Mouse (Mus musculus): ENCODE data around the gene Ramp1.
A peak's percentile ranks its signal among the peaks of the same experiment; 100 is the strongest.

Gene Ramp1

DNA sequence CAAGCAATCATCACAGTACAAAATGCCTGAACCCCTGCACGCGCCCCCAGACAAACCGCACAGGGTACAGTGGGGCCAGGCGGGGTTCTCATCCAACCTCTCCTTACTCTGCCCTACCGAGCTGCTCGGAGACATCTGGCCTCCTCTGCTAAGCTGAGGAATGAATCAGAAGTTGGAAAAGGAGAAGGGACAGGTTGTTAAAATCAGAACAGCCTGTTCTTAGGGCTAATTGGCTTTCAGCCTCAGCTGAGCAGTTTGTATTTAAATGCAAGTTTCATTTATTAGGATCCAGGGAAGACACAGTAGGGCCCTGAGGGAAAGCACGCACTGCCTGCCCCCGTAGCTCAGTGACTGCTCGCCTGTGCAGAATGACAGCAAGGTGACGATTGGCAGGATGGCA, 20.2 kb downstream of the Ramp1 start:
- DNase-seq (ENCODE audit: low spot score) = no peak

- DNase-seq (ENCODE audit: low spot score) = no peak
Observed at GRCm38 (mm10) chr1:91201122-91201521, 21.5 kb downstream of the Ramp1 start.

DNA sequence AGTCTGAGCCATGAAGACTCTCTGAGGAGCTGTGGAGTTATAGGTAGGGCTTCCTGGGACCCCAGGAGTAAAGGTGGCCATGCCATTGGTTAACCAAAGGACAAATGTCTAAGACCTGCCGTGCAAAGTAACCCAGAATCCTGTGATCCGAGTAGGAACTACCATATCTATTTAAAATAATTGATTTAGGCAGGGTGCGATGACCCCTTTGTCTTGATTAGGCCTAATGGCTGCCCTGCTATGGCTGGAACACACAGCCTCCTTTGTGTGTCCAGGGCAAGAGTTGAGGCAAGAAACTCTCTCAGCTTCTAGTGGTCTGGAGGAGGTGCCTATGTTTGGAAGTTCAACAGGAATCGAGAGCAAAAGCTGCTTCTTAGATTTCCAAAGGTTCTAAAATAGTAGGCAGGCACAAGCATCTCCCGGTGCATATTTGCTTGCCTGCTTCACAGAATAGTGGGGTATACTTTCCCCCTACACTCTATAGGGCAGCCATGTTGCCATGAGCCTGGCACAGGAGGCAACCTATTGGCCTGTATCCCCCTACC, 24.7 kb downstream of the Ramp1 start:
- no peak for DNase-seq (ENCODE audit: low spot score)

GRCm38 (mm10) chr1:91205651-91206050, 26.0 kb downstream of the Ramp1 start:
- no peak for DNase-seq (ENCODE audit: low spot score)

DNA sequence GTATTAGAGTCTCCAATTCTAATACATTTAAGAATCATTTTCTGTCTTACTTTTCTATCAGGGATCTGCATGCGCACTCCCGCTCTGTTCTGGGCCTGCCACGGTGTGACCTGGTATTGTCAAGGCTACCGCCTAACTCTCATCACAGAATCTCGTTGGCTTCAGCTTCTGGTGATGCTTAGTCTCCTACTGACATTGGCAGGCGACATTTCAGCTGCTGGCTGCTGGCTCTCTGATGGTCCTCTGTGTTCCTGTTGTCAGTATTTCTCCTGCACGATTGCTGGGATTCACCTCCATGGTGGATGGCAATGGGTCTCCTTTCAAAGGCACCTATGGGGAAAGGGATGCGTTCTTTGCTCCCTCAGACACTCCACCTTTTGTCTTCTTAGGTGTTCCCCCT, 26.7 kb downstream of the Ramp1 start:
- DNase-seq (ENCODE audit: low spot score) = no peak

DNA sequence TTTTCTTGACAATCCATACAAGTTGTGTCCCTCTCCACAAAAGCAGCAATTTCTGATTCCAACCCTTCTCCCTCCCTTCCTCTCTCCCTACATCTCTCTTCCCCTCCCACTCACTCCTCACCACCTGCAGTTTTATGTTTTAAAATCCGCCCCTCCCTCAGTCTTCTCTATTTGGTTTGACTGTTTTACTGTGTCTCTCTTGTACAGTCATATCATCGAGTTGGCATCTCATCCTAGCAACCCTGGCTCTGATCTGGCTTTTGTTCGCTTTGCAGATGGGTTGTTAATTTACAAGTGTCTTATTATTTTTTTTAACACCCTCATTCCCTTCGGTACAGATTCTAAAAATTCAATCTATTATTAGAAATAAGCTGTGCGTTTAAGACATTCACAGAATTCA, 27.3 kb downstream of the Ramp1 start:
- DNase-seq (ENCODE audit: low spot score) = no peak

DNA sequence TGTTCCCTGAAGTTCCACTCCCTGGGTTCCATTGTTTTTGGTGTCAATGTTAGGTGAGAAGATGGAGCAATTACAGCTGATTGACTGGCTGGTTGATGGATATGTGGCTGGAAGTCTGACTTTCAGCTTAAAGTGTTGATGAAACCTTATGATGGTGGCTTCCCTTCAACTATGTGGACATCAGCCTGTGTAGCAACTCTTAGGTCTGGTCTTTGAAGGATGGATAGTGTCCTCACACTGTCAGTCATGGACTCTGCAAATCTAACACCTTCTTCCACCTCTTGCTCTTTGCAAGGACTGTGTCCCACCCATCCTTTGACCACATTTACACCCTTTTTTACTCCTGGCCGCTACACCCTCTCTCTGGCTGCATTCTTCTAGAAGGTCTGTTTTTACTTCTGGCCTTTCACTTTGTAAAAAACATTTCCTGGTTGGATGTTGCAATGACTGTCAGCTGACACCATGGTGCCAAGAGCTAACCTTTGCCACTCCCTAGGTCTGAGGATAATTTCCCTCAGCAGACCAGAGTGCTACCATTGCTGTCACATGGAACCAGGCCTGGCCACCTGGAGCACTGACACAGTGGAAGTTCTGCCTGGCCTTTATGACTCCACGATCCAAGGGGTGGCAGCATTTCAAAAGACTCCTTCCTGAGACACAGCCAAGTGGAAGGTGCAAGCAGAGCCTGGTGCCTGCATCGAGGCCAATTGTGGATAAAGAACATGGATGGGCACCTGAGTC, 27.9 kb downstream of the Ramp1 start:
- DNase-seq (ENCODE audit: low spot score) = peak; percentile 41

- DNase-seq (ENCODE audit: low spot score) = no peak
Observed at GRCm38 (mm10) chr1:91209343-91209742, 29.7 kb downstream of the Ramp1 start.

DNA sequence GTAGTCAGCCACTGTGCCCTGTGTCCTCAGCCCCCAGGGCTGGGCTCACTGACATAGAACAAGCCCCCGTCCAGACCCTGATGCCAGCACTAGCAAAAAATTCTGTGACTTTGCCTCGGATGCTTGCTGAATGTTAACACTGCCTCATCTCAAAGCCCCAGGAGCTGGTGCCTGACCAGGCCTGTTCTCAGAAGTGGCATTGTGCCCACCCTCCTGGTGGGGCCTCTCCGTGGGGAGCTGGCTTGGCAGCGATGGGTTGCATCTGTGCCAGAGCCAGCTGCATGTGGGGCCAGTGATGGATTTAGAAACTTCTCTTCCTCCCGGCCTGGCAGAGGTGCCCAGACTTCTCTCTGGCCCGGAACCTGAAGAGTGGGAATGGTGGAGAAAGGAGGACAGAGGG, 30.2 kb downstream of the Ramp1 start:
- DNase-seq (ENCODE audit: low spot score) = peak; percentile 71

DNA sequence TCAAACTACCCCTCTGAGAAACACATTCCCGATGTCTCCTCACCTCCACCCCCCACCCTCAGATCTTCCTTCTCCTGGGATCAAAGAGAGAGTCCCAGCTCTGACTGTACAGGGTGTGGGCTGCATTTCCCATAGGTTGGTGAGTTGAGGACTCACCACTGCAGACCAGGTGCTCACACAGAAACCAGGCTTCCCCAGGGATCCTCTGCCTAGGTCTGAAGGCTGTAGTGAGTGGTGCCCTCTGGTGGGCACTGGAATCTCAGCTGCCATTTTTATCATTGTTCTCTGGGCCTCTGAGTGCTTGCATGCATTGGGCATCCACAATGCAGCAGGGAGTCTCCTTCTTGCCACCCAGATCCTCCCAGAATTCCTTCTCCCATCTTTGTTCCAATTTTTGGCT, 31.5 kb downstream of the Ramp1 start:
- DNase-seq (ENCODE audit: low spot score) = peak; percentile 62

- DNase-seq (ENCODE audit: low spot score) = no peak
Observed at GRCm38 (mm10) chr1:91211591-91212008, 32.0 kb downstream of the Ramp1 start.

DNA sequence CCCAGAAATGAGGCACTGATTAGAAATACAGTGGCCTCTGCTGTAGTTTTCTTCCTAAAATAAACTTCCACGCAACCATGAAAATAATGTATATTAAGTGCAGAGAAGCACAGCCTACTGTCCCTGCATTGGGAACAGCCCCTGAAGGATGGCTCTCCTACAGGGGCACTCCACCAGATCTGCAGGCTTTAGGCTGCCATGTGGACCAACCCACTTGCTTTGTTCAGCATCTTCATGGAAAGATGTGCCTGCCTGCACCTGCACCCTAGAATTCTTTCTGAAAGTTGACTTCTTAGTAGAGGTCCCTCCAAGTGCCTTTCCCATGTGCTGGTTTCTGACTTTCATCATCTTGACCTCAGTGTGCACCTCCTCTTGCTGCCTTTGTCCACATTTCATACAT, 35.6 kb downstream of the Ramp1 start:
- DNase-seq (ENCODE audit: low spot score) = no peak

DNA sequence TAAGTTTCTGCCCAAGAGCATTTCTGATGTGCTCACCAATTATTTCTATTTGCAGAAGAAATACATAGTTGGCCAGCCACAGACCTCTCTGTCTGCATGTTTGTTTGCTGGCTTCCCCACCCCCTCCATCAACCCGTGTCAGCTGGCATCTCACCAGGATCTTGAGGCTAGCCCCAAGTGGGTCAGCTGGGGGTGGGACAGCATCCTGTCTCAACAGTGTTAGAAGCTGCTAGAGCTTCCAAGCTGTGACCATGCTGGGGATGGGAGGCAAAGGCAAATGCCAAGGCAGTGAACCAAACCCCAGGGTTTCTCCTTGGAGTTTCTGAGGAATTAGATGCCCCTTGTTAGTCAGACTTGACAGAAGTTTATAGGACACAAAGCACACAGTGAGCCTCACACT, 36.4 kb downstream of the Ramp1 start:
- no peak for DNase-seq (ENCODE audit: low spot score)

- DNase-seq (ENCODE audit: low spot score) = no peak
Observed at GRCm38 (mm10) chr1:91216504-91217267, 37.1 kb downstream of the Ramp1 start.

- no peak for DNase-seq (ENCODE audit: low spot score)
Observed at GRCm38 (mm10) chr1:91219641-91220321, 40.2 kb downstream of the Ramp1 start.

DNA sequence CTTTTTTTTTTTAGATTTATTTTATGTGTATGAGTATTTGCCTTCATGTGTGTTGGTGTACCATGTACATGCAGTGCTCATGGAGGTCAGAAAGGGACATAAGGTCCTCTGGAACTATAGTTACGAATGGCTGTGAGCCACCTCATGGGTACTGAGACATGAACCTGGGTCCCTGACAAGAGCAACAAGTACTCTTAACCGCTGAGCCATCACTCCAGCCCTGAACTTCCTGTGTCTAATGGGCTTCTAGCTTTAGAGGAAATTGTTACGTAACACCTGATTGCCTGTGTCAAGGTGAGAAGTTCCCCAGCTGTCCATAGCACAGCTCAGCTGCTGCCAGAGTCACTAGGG, 40.7 kb downstream of the Ramp1 start:
- no peak for DNase-seq (ENCODE audit: low spot score)

GRCm38 (mm10) chr1:91226562-91226961, 46.9 kb downstream of the Ramp1 start:
- no peak for DNase-seq (ENCODE audit: low spot score)

- DNase-seq (ENCODE audit: low spot score) = no peak
Observed at GRCm38 (mm10) chr1:91227381-91228054, 47.9 kb downstream of the Ramp1 start.

DNA sequence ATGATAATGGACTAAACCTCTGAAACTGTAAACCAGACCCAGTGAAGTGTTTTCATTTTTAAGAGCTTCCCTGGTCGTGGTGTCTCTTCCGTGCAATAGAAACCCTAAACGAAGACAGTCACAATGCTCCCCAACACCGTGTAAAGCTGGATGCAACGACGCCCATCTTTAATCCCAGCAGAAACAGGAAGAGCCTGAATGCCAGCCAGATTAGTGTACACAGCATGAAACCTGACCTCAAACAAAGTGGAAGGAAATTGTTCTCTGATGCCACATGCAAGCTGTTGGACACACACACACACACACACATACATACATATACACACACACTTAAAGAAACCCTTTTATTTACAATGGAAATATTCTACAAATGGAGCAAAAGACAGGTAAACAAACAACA, 51.5 kb downstream of the Ramp1 start:
- DNase-seq (ENCODE audit: low spot score) = no peak

GRCm38 (mm10) chr1:91231896-91232295, 52.3 kb downstream of the Ramp1 start:
- DNase-seq (ENCODE audit: low spot score) = no peak

- no peak for DNase-seq (ENCODE audit: low spot score)
Observed at GRCm38 (mm10) chr1:91235395-91235794, 55.8 kb downstream of the Ramp1 start.

DNA sequence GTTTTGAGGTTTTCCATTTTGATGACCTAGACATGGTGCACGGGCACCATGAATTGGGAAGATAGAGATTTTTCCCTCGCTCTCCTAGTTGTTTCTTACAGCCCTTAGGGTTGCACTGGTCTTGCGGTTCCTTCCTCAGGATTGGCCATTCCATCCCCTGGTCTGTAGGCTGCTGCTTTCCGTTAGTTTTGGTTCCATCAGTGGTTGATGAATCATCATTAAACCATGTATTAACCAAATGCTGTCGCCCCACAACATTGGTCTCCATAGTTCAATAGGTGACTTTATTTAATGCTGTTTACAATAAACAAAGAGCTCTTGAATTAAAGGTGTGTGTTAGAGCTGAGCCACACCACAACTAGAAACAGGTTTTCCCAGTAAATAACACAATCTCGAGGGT, 58.1 kb downstream of the Ramp1 start:
- no peak for DNase-seq (ENCODE audit: low spot score)
